Mouse (Mus musculus) CH12F3 (cell line): Measurements from ENCODE around the gene Pik3c2a.

ENCODE experiments used
- in situ Hi-C: fragments of 300-500 bp; cut with MboI; formaldehyde crosslinking; loops from 2 replicates; pipeline ENCODE4 v1.14.3; 2020; ENCODE audit warnings: low sequenced_read_pairs

The Pik3c2a gene

GRCm38 (mm10) chr7:116443004-116443696 is at the start of gene Pik3c2a:
Gene Pik3c2a (minus strand): TSS chr7:116443449.
- in situ Hi-C loops = no loop called here

- in situ Hi-C loops = no loop called here
Measured at GRCm38 (mm10) chr7:116491113-116491512, 47.9 kb upstream of the Pik3c2a start.

GRCm38 (mm10) chr7:116485062-116485601 is 41.9 kb upstream of the Pik3c2a start:
- in situ Hi-C loops = no loop called here

GRCm38 (mm10) chr7:116484213-116484612 is 41.0 kb upstream of the Pik3c2a start:
- in situ Hi-C loops = no loop called here

- in situ Hi-C loops = no loop called here
Measured at GRCm38 (mm10) chr7:116483782-116484181, 40.5 kb upstream of the Pik3c2a start.

GRCm38 (mm10) chr7:116483106-116483505 is 39.9 kb upstream of the Pik3c2a start:
- in situ Hi-C loops = no loop called here

GRCm38 (mm10) chr7:116476264-116476663 is 33.0 kb upstream of the Pik3c2a start:
- in situ Hi-C loops = no loop called here

- in situ Hi-C loops = no loop called here
Measured at GRCm38 (mm10) chr7:116475836-116476235, 32.6 kb upstream of the Pik3c2a start.

GRCm38 (mm10) chr7:116462114-116462513 is 18.9 kb upstream of the Pik3c2a start:
- in situ Hi-C loops = no loop called here

- in situ Hi-C loops = loop anchor here (5.0 kb wide), 1 partner anchor 53 kb away; no protein-coding TSS in a partner anchor
Measured at GRCm38 (mm10) chr7:116458985-116459441, 15.8 kb upstream of the Pik3c2a start.

GRCm38 (mm10) chr7:116457391-116457790 is 14.1 kb upstream of the Pik3c2a start:
- in situ Hi-C loops = loop anchor here (5.0 kb wide), 1 partner anchor 55 kb away; no protein-coding TSS in a partner anchor

GRCm38 (mm10) chr7:116456964-116457363 is 13.7 kb upstream of the Pik3c2a start:
- in situ Hi-C loops = loop anchor here (5.0 kb wide), 1 partner anchor 55 kb away; no protein-coding TSS in a partner anchor

GRCm38 (mm10) chr7:116446645-116447044 is 3.4 kb upstream of the Pik3c2a start:
- in situ Hi-C loops = no loop called here

- in situ Hi-C loops = no loop called here
Measured at GRCm38 (mm10) chr7:116444326-116444809, 1.1 kb upstream of the Pik3c2a start.

- in situ Hi-C loops = no loop called here
Measured at GRCm38 (mm10) chr7:116443697-116444325, 562 bp upstream of the Pik3c2a start.

- in situ Hi-C loops = no loop called here
Measured at GRCm38 (mm10) chr7:116442226-116442625, 1.0 kb downstream of the Pik3c2a start.

- in situ Hi-C loops = no loop called here
Measured at GRCm38 (mm10) chr7:116441346-116441745, 1.9 kb downstream of the Pik3c2a start.

GRCm38 (mm10) chr7:116431661-116432060 is 11.6 kb downstream of the Pik3c2a start:
- in situ Hi-C loops = no loop called here

- in situ Hi-C loops = no loop called here
Measured at GRCm38 (mm10) chr7:116430926-116431325, 12.3 kb downstream of the Pik3c2a start.

- in situ Hi-C loops = no loop called here
Measured at GRCm38 (mm10) chr7:116427206-116427605, 16.0 kb downstream of the Pik3c2a start.

GRCm38 (mm10) chr7:116425771-116426170 is 17.5 kb downstream of the Pik3c2a start:
- in situ Hi-C loops = no loop called here

- in situ Hi-C loops = no loop called here
Measured at GRCm38 (mm10) chr7:116421081-116421480, 22.2 kb downstream of the Pik3c2a start.
